Mouse (Mus musculus) neural tube, embryonic 12.5 days (tissue): ENCODE data around the gene Gna12. TPM values are rescaled to one million over a fixed set of nuclear protein-coding genes. Genes with fewer than 3 reads are reported as not detected.
A peak's percentile ranks its signal among the peaks of the same experiment; 100 is the strongest.

Experiments
- ATAC-seq: fragments of 200-750 bp; cut with Nextera tagmentation; 2 replicates; pipeline ENCODE4 v1.8.0; 2017; ENCODE audit warnings: low read depth, mild to moderate bottlenecking, moderate TSS enrichment, moderate library complexity; ENCODE audit not compliant: low FRiP score
- H3K27ac ChIP-seq: fragments of 300-500 bp; sonication (generic); 2 replicates; pipeline ENCODE4 v1.5.1; 2016
- H3K27me3 ChIP-seq: fragments of 300-500 bp; sonication (generic); replicated peaks from 2 replicates; pipeline ENCODE4 v1.6.1; 2016; ENCODE audit warnings: mild to moderate bottlenecking
- H3K36me3 ChIP-seq: fragments of 300-500 bp; sonication (generic); 2 replicates; pipeline ENCODE4 v1.6.1; 2016; ENCODE audit warnings: mild to moderate bottlenecking
- H3K4me1 ChIP-seq: fragments of 300-500 bp; sonication (generic); 2 replicates; pipeline ENCODE4 v1.6.1; 2016
- H3K4me2 ChIP-seq: fragments of 300-500 bp; sonication (generic); replicated peaks from 2 replicates; pipeline ENCODE4 v1.6.1; 2016; ENCODE audit warnings: mild to moderate bottlenecking
- H3K4me3 ChIP-seq: fragments of 300-500 bp; sonication (generic); 2 replicates; pipeline ENCODE4 v1.5.1; 2016
- H3K9ac ChIP-seq: fragments of 300-500 bp; sonication (generic); 2 replicates; pipeline ENCODE4 v1.6.1; 2016; ENCODE audit warnings: mild to moderate bottlenecking
- H3K9me3 ChIP-seq: fragments of 300-500 bp; sonication (generic); 2 replicates; pipeline ENCODE4 v1.6.1; 2016; ENCODE audit warnings: mild to moderate bottlenecking
- WGBS: fragments of 180-500 bp; shearing (Covaris S2); methylation state at CpG from one replicate; pipeline ENCODE4 v1.1.7; 2016; 5-methylcytosine and 5-hydroxymethylcytosine counted together
- polyA plus RNA-seq: library from polyadenylated mRNA; unstranded; fragments of >200 nt; fragmentation: Nextera tagmentation; extraction: Ambion mirVana; gene quantifications from 2 replicates; pipeline ENCODE4 v1.2.1, GENCODE M21; 2016

The Gna12 gene
- polyA plus RNA-seq, 1 experiment from 2014 or later = 85.3 TPM

DNA sequence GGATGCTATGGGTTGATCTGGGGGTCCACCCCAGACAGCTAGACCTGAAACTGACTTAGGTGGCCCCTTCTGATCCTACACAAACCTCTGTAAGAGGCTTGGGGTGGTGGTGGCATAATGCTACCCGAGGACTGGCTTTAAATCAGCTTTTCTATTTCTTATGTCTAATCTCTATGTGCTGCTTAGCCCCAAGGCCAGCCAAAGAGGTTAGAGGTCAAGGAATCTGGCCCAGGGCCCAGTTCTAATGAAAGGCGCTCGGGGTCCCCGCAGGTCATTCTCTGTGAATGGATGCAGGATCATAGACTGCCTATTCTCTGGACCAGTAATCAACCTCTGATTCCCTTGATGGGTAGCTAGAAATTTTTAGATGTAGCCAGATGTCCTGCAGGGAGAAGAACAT is 24.5 kb upstream of the Gna12 start:
- Histone ChIP-seq H3K4me3 (no peak overlapping the region), H3K9ac (no peak overlapping the region), H3K27me3 (no peaks in the 10 kb centered on the region), H3K9me3 (peaks cover 8% of the 10 kb centered on the region), H3K4me1 (peaks cover 28% of the 10 kb centered on the region), H3K36me3 (no peaks in the 10 kb centered on the region), H3K27ac (no peak overlapping the region), H3K4me2 (no peak overlapping the region)
- ATAC-seq = no peak
- 73% methylated on average over 4 of the region's 4 CpGs for WGBS

DNA sequence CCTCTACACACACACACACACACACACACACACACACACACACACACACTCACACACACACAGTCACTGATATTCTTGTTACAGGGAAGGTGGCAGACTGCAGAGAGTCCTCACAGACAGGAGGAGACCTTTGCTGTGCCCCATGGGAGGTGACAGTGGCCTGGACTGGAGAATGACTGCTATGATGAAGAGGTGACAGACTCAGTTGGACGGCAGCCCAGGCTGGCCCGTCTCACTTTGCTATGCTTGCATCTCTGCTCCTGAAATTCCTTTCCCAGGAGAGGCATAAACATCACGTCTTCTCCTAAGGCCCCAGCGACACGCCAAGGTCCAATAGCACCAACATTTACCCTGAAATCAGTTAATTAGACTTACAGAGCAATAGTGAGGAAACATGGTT is 23.5 kb upstream of the Gna12 start:
- Histone ChIP-seq H3K4me2 (no peak overlapping the region), H3K27ac (no peak overlapping the region), H3K27me3 (no peaks in the 10 kb centered on the region), H3K9ac (no peak overlapping the region), H3K9me3 (peaks cover 8% of the 10 kb centered on the region), H3K4me3 (no peak overlapping the region), H3K4me1 (peaks cover 28% of the 10 kb centered on the region), H3K36me3 (no peaks in the 10 kb centered on the region)
- no peak for ATAC-seq
- 79% methylated on average over 5 of the region's 5 CpGs for WGBS

DNA sequence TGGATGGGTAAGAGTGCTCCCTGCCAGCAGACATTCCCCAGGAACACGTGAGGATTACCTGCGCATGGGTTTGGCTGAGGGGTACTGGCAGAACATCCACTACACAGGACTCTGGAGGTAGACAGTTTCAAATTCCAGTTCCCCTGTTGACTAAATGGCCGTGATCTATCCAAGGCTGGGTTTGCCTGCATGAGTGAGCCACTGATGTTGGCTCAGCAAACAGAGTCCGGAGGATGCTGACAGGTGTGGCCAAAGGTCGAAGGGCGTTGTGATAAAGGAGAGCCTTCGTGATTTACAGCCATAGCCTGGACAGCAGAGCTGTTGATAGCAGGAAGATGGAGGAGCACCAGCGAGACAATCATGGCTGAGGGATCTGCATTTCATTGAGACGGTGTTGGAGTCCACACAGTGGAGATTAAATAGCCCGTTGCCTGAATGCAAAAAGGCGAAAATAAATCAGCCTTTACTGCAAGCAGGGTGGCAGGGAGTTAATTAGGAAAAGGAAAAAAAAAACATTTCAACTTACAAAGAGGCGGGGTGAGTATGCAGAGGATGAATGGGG is 22.3 kb upstream of the Gna12 start:
- Histone ChIP-seq H3K9ac (no peak overlapping the region), H3K4me3 (no peak overlapping the region), H3K27ac (no peak overlapping the region), H3K36me3 (no peaks in the 10 kb centered on the region), H3K9me3 (peaks cover 8% of the 10 kb centered on the region), H3K4me1 (peaks cover 28% of the 10 kb centered on the region), H3K27me3 (no peaks in the 10 kb centered on the region), H3K4me2 (no peak overlapping the region)
- 58% methylated on average over 12 of the region's 12 CpGs for WGBS
- ATAC-seq = no peak

DNA sequence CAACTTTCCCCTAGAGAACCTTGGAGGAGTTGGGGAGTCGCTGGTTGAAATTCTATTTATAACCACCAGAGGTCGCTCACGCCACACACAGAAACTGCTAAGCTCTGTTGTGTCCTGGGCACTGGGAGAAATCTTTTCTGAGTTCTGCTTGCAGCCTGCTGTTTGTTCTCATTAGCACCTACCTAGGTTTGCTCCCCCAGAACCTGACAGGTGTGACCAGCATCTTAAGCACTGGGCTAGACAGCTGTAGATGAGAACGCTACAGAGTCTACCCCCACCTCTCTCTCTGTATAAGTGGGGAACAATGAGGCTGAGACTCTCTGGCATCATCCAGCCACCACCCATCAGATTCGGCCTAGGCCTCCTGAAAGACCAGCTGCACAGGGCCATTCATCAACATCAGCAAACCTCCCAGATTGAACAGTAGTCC is 17.1 kb upstream of the Gna12 start:
- 6% methylated on average over 5 of the region's 5 CpGs for WGBS

DNA sequence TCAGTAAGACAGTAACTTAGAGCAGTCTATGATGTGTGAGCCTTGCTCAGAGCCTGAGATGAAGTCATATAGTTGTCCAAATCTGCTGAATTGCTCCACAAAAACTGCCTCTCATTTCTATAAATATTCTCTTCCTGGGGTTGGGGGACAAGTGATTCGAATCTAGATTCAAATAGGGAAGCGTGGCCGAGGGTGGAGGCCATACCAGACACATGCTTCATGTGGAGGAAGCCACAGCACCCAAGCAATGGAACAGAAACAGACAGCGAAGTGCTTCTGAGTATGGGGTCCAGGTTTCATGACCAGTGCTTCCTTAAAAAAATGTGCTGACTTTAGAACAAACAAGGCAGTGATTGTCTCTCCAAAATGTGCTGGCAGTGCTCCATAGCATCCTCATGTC is 11.7 kb upstream of the Gna12 start:
- no peak overlapping the region for H3K9ac ChIP-seq
- ATAC-seq = no peak
- H3K27ac ChIP-seq = no peak overlapping the region
- H3K36me3 ChIP-seq = no peaks in the 10 kb centered on the region
- no peak overlapping the region for H3K4me2 ChIP-seq
- H3K9me3 ChIP-seq = no peaks in the 10 kb centered on the region
- H3K4me3 ChIP-seq = no peak overlapping the region
- H3K4me1 ChIP-seq = no peaks in the 10 kb centered on the region
- 77% methylated on average over 4 of the region's 4 CpGs for WGBS
- H3K27me3 ChIP-seq = no peaks in the 10 kb centered on the region

More for the DNA sequence above, 17.1 kb upstream of the Gna12 start:
- H3K9ac ChIP-seq = no peak overlapping the region
- 0 out of 2 replicates have a peak, but pooled peaks cover 1% of the 10 kb centered on the region for H3K4me1 ChIP-seq
- H3K4me3 ChIP-seq = no peak overlapping the region
- no peak overlapping the region for H3K4me2 ChIP-seq
- no peaks in the 10 kb centered on the region for H3K36me3 ChIP-seq
- H3K27ac ChIP-seq = no peak overlapping the region
- ATAC-seq = peak; percentile 77
- H3K9me3 ChIP-seq = peaks cover 8% of the 10 kb centered on the region
- no peaks in the 10 kb centered on the region for H3K27me3 ChIP-seq

DNA sequence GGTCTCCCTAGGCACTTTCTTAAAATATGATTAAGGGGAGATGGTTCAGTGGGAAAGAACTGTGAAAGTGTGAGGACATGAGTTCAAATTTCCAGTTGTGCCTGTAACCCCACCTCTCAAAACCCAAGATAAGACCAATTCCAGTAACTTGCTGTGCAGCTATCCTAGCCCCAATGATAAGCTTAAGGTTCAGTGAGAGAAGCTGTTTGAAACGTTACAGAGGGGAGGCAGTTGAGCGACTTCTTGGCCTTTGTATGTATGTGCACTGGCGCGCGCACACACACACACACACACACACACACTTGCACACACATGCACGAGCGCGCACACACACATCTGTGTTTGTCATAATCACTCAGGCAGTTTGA is 817 bp upstream of the Gna12 start:
- Histone ChIP-seq H3K36me3 (no peaks in the 10 kb centered on the region), H3K27me3 (no peaks in the 10 kb centered on the region), H3K9ac (no peak overlapping the region), H3K4me3 (no peak overlapping the region), H3K9me3 (no peaks in the 10 kb centered on the region), H3K27ac (no peak overlapping the region), H3K4me2 (peak overlapping the region; percentile 43), H3K4me1 (peaks cover 31% of the 10 kb centered on the region)
- no peak for ATAC-seq
- 78% methylated on average over 8 of the region's 8 CpGs for WGBS

DNA sequence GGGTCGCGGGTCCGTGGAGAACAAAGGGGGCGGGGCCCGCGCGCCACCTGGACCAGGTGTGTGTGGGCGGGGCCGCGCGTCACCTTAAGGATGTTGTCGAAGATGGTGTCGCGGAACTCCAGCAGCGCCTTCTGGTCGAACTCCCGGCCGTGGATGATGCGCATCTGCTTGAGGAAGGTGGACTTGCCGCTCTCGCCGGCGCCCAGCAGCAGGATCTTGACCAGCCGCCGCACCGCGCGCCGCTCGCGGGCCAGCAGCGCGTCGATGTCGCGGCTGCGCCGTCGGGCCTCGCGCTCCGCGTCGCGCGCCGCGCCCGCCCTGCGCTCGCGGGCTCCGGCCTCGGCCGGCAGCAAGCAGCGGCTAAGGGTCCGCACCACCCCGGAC is 328 bp downstream of the Gna12 start:
- no peaks in the 10 kb centered on the region for H3K27me3 ChIP-seq
- ATAC-seq = no peak; the same call in 1 of the 2 replicates
- peak overlapping the region; percentile 75 for H3K4me3 ChIP-seq
- H3K4me1 ChIP-seq = peaks cover 31% of the 10 kb centered on the region
- peak overlapping the region; percentile 94 for H3K4me2 ChIP-seq
- peak overlapping the region; percentile 51 for H3K27ac ChIP-seq
- under 1% methylated on average over 58 of the region's 58 CpGs for WGBS
- no peaks in the 10 kb centered on the region for H3K36me3 ChIP-seq
- H3K9ac ChIP-seq = peak overlapping the region; percentile 79
- H3K9me3 ChIP-seq = no peaks in the 10 kb centered on the region

DNA sequence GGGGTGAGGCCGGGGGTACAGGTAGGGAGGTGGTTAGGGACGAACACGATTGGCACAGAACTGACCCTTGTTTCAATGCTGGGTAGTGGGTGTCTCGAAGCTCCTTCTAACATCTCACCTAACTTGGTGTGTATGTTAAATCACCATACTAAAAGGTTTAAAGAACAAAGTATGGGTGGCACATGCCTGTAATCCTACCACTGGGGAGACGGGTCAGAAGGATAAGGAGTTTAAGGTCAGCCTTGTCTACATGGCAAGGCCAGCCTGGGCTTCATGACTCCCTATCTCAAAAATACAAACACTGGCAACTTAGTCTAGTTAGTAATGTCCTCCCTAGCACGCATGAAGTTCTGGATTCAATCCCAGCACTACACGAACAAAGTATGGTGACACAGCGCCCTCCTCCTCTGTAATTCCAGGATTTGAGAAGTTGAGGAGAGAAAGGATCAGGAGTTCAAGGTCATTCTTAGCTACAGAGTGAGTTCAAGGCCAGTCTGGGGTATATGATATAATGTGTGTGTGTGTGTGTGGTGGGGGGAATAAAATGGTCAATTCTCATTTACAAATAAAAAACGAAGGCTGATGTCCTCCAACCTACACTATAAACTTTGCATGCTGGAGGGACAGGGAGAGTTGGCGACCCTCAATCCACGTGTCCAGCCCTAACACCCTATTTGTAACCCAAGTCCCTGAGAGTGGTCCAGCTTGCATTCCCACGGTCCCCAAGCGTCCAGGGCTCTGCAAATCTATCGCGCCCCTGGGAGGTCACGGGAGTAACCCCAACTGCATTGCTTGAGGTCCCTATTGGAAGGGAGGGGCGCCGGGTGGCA is 935 bp downstream of the Gna12 start:
- Histone ChIP-seq H3K4me2 (peak overlapping the region; percentile 94), H3K9me3 (no peaks in the 10 kb centered on the region), H3K4me1 (peaks cover 31% of the 10 kb centered on the region), H3K4me3 (peak overlapping the region; percentile 75), H3K27me3 (no peaks in the 10 kb centered on the region), H3K36me3 (no peaks in the 10 kb centered on the region), H3K9ac (peak overlapping the region; percentile 79), H3K27ac (no peak overlapping the region)
- 38% methylated on average over 18 of the region's 18 CpGs for WGBS
- ATAC-seq = peak; percentile 17

DNA sequence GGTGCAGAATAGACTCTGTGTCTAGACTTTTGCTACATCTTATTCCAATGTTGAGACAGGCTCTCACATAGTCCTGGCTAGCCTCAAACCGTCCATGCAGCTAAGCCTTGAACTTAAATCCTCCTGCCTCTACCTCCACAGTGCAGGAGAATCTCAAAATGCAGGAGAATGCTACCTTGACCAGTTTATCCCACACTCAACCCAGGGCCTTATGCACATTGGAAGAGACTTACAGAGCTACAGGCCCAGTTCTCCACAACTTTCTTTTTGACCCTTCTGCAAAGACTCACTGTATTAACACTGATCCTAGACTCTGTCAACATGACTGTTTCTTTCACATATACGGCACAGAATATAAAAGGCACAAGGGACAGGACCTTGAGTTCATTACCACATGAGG is 1.9 kb downstream of the Gna12 start:
- Histone ChIP-seq H3K4me3 (no peak overlapping the region), H3K36me3 (0 out of 2 replicates have a peak, but pooled peaks cover 3% of the 10 kb centered on the region), H3K9me3 (no peaks in the 10 kb centered on the region), H3K9ac (no peak overlapping the region), H3K4me2 (peak overlapping the region; percentile 94), H3K27ac (no peak overlapping the region), H3K4me1 (peaks cover 31% of the 10 kb centered on the region), H3K27me3 (no peaks in the 10 kb centered on the region)
- 82% methylated on average over 2 of the region's 2 CpGs for WGBS
- no peak for ATAC-seq

DNA sequence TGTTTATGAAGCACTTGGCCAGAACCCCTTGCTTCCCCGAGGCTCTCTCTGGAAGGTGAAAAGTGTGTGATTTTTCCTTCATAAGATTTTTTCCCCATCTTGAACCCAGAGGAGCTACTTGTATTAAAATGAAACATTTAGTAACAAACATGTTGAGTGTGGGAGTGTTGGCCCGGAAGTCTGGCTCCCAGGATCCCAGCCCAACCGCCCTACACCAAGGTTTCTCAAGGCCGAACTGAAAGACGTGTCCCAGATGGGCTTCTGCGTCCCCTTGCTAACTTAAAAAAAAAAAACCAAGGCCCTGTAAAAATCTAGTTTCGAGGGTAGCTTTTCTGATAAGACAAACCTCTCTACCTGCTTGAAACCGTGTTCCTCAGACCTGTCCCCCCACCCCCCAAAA is 2.3 kb downstream of the Gna12 start:
- no peak for ATAC-seq
- Histone ChIP-seq H3K4me1 (peaks cover 31% of the 10 kb centered on the region), H3K4me2 (peak overlapping the region; percentile 94), H3K9me3 (no peaks in the 10 kb centered on the region), H3K36me3 (0 out of 2 replicates have a peak, but pooled peaks cover 3% of the 10 kb centered on the region), H3K4me3 (no peak overlapping the region), H3K27ac (no peak overlapping the region), H3K9ac (no peak overlapping the region), H3K27me3 (no peaks in the 10 kb centered on the region)
- 88% methylated on average over 8 of the region's 8 CpGs for WGBS

DNA sequence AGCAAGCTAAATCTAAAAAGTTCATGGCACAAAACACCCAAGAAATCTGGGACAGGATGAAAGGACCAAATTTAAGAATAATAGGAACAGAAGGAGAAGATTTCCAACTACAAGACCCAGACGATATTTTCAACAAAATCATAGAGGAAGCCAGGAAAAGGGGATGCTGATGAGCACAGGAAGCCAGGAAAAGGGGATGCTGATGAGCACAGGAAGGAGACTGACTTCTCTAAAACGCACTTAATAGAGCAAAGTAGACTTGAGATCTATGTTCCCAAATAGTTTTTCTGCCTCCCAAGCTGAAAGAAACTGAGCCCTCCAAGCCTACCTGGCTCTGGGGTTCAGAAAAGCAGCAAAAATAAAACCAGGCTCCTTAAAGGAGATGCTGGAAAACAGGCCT is 2.8 kb downstream of the Gna12 start:
- Histone ChIP-seq H3K27me3 (no peaks in the 10 kb centered on the region), H3K4me3 (no peak overlapping the region), H3K9ac (no peak overlapping the region), H3K27ac (no peak overlapping the region), H3K36me3 (0 out of 2 replicates have a peak, but pooled peaks cover 3% of the 10 kb centered on the region), H3K4me2 (peak overlapping the region; percentile 94), H3K9me3 (no peaks in the 10 kb centered on the region), H3K4me1 (peaks cover 31% of the 10 kb centered on the region)
- WGBS = 75% methylated on average over 2 of the region's 2 CpGs
- no peak for ATAC-seq

DNA sequence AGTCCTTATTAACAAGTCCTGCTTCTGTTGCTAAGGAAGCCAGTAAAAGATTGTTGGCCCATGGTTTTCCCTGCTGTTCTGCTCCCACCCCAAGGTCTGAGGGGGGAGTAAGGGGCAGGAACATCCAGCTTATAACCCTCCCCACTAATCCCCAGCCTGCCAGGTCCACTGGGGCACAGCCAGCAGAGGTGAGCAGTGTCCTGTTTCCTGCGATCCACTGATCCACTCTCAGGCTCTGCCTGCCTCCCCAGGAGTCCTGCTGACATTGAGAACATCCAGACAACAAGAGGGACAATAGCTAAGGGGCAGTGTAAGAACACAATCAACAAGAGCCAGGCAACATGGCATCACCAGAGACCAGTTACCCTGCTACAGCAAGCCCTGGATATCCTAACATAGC is 3.4 kb downstream of the Gna12 start:
- Histone ChIP-seq H3K9ac (no peak overlapping the region), H3K27ac (no peak overlapping the region), H3K4me1 (peaks cover 31% of the 10 kb centered on the region), H3K4me3 (no peak overlapping the region), H3K36me3 (0 out of 2 replicates have a peak, but pooled peaks cover 3% of the 10 kb centered on the region), H3K4me2 (peak overlapping the region; percentile 12; the same call in 1 of the 2 replicates), H3K27me3 (no peaks in the 10 kb centered on the region), H3K9me3 (no peaks in the 10 kb centered on the region)
- 45% methylated on average over 1 of the region's 1 CpGs for WGBS
- no peak for ATAC-seq
